11 mouse cellular contexts compared by ENCODE assay signal in the genomic region with DNA sequence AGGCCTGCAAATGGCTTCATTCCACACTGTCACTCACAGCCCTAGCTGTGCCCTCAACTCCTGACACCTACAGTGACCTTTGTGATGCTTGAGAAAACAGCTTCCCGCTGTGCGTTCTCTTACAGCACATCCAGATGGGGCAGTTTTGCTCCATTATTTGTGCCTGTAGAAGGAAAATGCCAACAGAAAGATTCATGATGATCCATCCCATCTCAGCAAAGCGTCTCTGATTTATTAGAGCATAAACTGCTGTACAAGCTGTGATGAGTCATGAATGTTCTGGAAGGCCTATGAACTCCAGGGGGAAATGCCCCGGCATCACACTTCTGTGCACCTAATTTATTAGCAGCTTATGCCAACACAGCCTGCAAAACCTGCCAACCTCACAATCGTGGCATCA.
DNase-seq lines count a peak whose midpoint lies in the region; ATAC-seq and TF ChIP-seq lines count a peak whose summit lies in the region.
"Had no signal": no experiment of that assay in that cellular context is flagged by ENCODE, and none has a peak within 500 bp of the region (broad histone marks: within the 10 kb centered on the region; RNA-seq: fewer than 3 reads in every experiment).

No protein-coding gene starts in this region.

- no peaks in the 10 kb centered on the region for H3K27me3 ChIP-seq in kidney, adult 2 months (replicated peaks; ENCODE audit: control insufficient read depth, insufficient read depth, low read length)

- DNase-seq in kidney, postnatal 14 days = peak; percentile 6
- DNase-seq in kidney, adult 2 months = no peak
- DNase-seq in adrenal gland, postnatal 14 days = peak; percentile 43
- DNase-seq in embryo, embryonic 10 days (ENCODE audit: low spot score) = peak; percentile 73
- peak; percentile 68 for DNase-seq in mesoderm, embryonic 11.5 days (ENCODE audit: low read depth, low spot score)
- no peak for DNase-seq in testis, postnatal 10 days (ENCODE audit: low spot score)
- DNase-seq: lung, postnatal 10 days; thymus, adult 18-20 months had no signal

- H3K4me3 ChIP-seq in kidney, adult 2 months (ENCODE audit: insufficient read depth, low read depth, low read length) = no peak overlapping the region
- H3K4me3 ChIP-seq: forebrain, embryonic 10.5 days; left cerebral cortex, adult 2 months had no signal

- TF ChIP-seq POLR2A in kidney, adult 2 months (IDR thresholded peaks at IDR 0.05; ENCODE audit: low read depth, low read length) = no peak

- no peak overlapping the region for H3K27ac ChIP-seq in kidney, adult 2 months (ENCODE audit: insufficient read depth, low read depth, low read length)
- H3K27ac ChIP-seq: forebrain, embryonic 10.5 days; left cerebral cortex, adult 2 months had no signal

- 33% methylated on average over 5 of the region's 5 CpGs for WGBS in kidney, adult 2 months

- no peak for ATAC-seq in inflammation-experienced regulatory T-cells, adult 6 months

- no peaks in the 10 kb centered on the region for H3K4me1 ChIP-seq in kidney, adult 2 months (ENCODE audit: control insufficient read depth, insufficient read depth, low read length)

- no peaks in the 10 kb centered on the region for H3K36me3 ChIP-seq in kidney, adult 2 months (ENCODE audit: control insufficient read depth, insufficient read depth, low read length)
- H3K36me3 ChIP-seq: forebrain, embryonic 10.5 days had no signal

- no peak for TF ChIP-seq CTCF in kidney, adult 2 months (conservative IDR thresholded peaks at IDR 0.05; ENCODE audit: insufficient read depth, insufficient read length, low read depth, low read length)

Comparison
In these comparisons a context has a peak if more than half of its experiments do, and no peak if none do; other contexts are left out.
1. DNase-seq: peak in kidney, postnatal 14 days (single experiment), adrenal gland, postnatal 14 days (single experiment), embryo, embryonic 10 days (single experiment) and mesoderm, embryonic 11.5 days (single experiment); none in kidney, adult 2 months (single experiment) and testis, postnatal 10 days (single experiment).